Mouse (Mus musculus) embryonic fibroblast, embryonic 13.5 days (primary cell): ENCODE measurements around the gene Bod1l.

Experiments used
- CTCF ChIP-seq: IDR thresholded peaks from 2 replicates; pipeline ENCODE4 v1.5.1; 2011; ENCODE audit warnings: mild to moderate bottlenecking, control low read depth, low read length, moderate library complexity, borderline replicate concordance; ENCODE audit not compliant: insufficient read depth
- POLR2A ChIP-seq: IDR thresholded peaks from 2 replicates; pipeline ENCODE4 v1.6.1; 2011; ENCODE audit warnings: low read depth, mild to moderate bottlenecking, control low read depth, low read length, moderate library complexity

DNA sequence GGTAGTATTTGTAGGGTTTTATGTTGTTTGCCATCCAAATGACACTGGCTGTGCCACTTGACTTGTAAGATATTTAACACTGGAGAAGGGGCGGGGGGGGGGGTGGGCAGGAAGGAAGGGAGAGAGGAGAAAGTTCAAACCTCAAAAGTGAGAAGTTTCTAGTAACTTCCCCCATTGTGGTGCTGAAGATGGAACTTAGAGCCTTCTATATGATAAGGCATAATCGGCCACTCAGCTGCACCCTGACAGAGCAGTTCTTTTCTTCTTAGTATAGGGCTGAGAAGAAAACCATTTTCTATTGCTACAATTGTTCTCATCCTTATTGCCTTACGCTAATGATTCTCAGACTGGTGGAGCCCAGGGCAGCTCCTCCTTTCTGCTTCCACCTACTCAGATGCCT lies 32.8 kb downstream of the Bod1l start:
- no peak for TF ChIP-seq POLR2A
- no peak for TF ChIP-seq CTCF
